Mouse (Mus musculus): Measurements from ENCODE around the gene Phpt1.

Phpt1 gene

GRCm38 (mm10) chr2:25574579-25575431 is at the start of gene Phpt1, which contains the start of gene Mamdc4:
TSS of gene Phpt1 (minus strand) at chr2:25575224.
TSS of gene Mamdc4 (minus strand) at chr2:25574845.
- DNase-seq (ENCODE audit: low read depth in 2 of 2, low spot score in 2 of 2), result peak; percentile 88 to 99

- peak; percentile 52 to 61 for DNase-seq (ENCODE audit: low read depth in 2 of 2, low spot score in 2 of 2)
Observed at GRCm38 (mm10) chr2:25621229-25622200, 46.5 kb upstream of the Phpt1 start, which contains the start of gene Tmem141. TSS of gene Tmem141 (minus strand) at chr2:25622005.

- no peak for DNase-seq (ENCODE audit: low read depth in 2 of 2, low spot score in 2 of 2)
Observed at GRCm38 (mm10) chr2:25620852-25621228, 45.8 kb upstream of the Phpt1 start.

GRCm38 (mm10) chr2:25620386-25620785 is 45.4 kb upstream of the Phpt1 start:
- peak; percentile 23 to 46 for DNase-seq (ENCODE audit: low read depth in 2 of 2, low spot score in 2 of 2)

- no peak for DNase-seq (ENCODE audit: low read depth in 2 of 2, low spot score in 2 of 2)
Observed at GRCm38 (mm10) chr2:25617578-25617977, 42.6 kb upstream of the Phpt1 start, which contains the start of gene Ccdc183. TSS of gene Ccdc183 (minus strand) at chr2:25617678.

- DNase-seq (ENCODE audit: low read depth in 2 of 2, low spot score in 2 of 2), result no peak
Observed at GRCm38 (mm10) chr2:25616398-25616797, 41.4 kb upstream of the Phpt1 start.

GRCm38 (mm10) chr2:25608671-25609070 is 33.6 kb upstream of the Phpt1 start:
- no peak for DNase-seq (ENCODE audit: low read depth in 2 of 2, low spot score in 2 of 2)

GRCm38 (mm10) chr2:25607761-25608622 is 33.0 kb upstream of the Phpt1 start, which contains the start of gene Rabl6:
TSS of gene Rabl6 (minus strand) at chr2:25608521.
- DNase-seq (ENCODE audit: low read depth in 2 of 2, low spot score in 2 of 2), result peak; percentile 75 to 83

- DNase-seq (ENCODE audit: low read depth in 2 of 2, low spot score in 2 of 2), result no peak
Observed at GRCm38 (mm10) chr2:25602526-25602925, 27.5 kb upstream of the Phpt1 start.

GRCm38 (mm10) chr2:25600037-25600436 is 25.0 kb upstream of the Phpt1 start:
- no peak for DNase-seq (ENCODE audit: low read depth in 2 of 2, low spot score in 2 of 2)

GRCm38 (mm10) chr2:25598749-25599148 is 23.7 kb upstream of the Phpt1 start:
- no peak for DNase-seq (ENCODE audit: low read depth in 2 of 2, low spot score in 2 of 2)

- no peak for DNase-seq (ENCODE audit: low read depth in 2 of 2, low spot score in 2 of 2)
Observed at GRCm38 (mm10) chr2:25596765-25597510, 21.9 kb upstream of the Phpt1 start.

- DNase-seq (ENCODE audit: low read depth in 2 of 2, low spot score in 2 of 2), result no peak
Observed at GRCm38 (mm10) chr2:25591863-25592262, 16.8 kb upstream of the Phpt1 start.

- DNase-seq (ENCODE audit: low read depth in 2 of 2, low spot score in 2 of 2), result no peak
Observed at GRCm38 (mm10) chr2:25588227-25588907, 13.3 kb upstream of the Phpt1 start.

- no peak for DNase-seq (ENCODE audit: low read depth in 2 of 2, low spot score in 2 of 2)
Observed at GRCm38 (mm10) chr2:25587290-25587689, 12.3 kb upstream of the Phpt1 start.

- DNase-seq (ENCODE audit: low read depth in 2 of 2, low spot score in 2 of 2), result no peak
Observed at GRCm38 (mm10) chr2:25585601-25586000, 10.6 kb upstream of the Phpt1 start.

- DNase-seq (ENCODE audit: low read depth in 2 of 2, low spot score in 2 of 2), result no peak
Observed at GRCm38 (mm10) chr2:25584856-25585255, 9.8 kb upstream of the Phpt1 start.

- no peak for DNase-seq (ENCODE audit: low read depth in 2 of 2, low spot score in 2 of 2)
Observed at GRCm38 (mm10) chr2:25584152-25584551, 9.1 kb upstream of the Phpt1 start.

GRCm38 (mm10) chr2:25583571-25583970 is 8.5 kb upstream of the Phpt1 start:
- no peak for DNase-seq (ENCODE audit: low read depth in 2 of 2, low spot score in 2 of 2)

Measured in CD8-positive naive resting alpha-beta T cell, adult 2 months (primary cell).